Mouse (Mus musculus) G1E (cell line): Measurements from ENCODE around the gene Zbtb45. TPM values are rescaled to one million over a fixed set of nuclear protein-coding genes. Genes with fewer than 3 reads are reported as not detected.

Experiments
- ATAC-seq: 2 replicates; pipeline ENCODE4 v1.8.0; 2016; ENCODE audit warnings: mild to moderate bottlenecking; ENCODE audit not compliant: insufficient number of reproducible peaks, poor library complexity, low FRiP score, severe bottlenecking; ENCODE audit errors: extremely low read depth
- DNase-seq: peaks from one replicate; pipeline ENCODE4 v3.0.0; 2012; ENCODE audit warnings: low spot score
- H3K27me3 ChIP-seq: 2 replicates; pipeline ENCODE4 v1.6.1; 2012; ENCODE audit warnings: mild to moderate bottlenecking, low read length, inconsistent platforms; ENCODE audit not compliant: insufficient read depth
- H3K36me3 ChIP-seq: replicated peaks from 2 replicates; pipeline ENCODE3; 2012; ENCODE audit warnings: mild to moderate bottlenecking, inconsistent platforms
- H3K4me1 ChIP-seq: 2 replicates; pipeline ENCODE4 v1.6.1; 2012; ENCODE audit warnings: low read depth, low read length, inconsistent platforms, mixed read lengths; ENCODE audit not compliant: insufficient read depth
- H3K4me3 ChIP-seq: 2 replicates; pipeline ENCODE4 v1.5.1; 2012; ENCODE audit warnings: low read depth, mild to moderate bottlenecking, inconsistent platforms, low read length, moderate library complexity, mixed read lengths
- H3K9me3 ChIP-seq: replicated peaks from 2 replicates; pipeline ENCODE4 v1.6.1; 2012; ENCODE audit warnings: inconsistent platforms
- CTCF ChIP-seq: IDR thresholded peaks from 2 replicates; pipeline ENCODE4 v1.5.1; 2012; ENCODE audit warnings: low read depth, low read length, inconsistent platforms, mixed read lengths
- GATA1 ChIP-seq: IDR thresholded peaks from 2 replicates; pipeline ENCODE4 v1.6.1; 2012; ENCODE audit warnings: borderline replicate concordance, low read length, inconsistent platforms, mixed read lengths
- GATA2 ChIP-seq: IDR thresholded peaks from 2 replicates; pipeline ENCODE4 v1.6.1; 2012; ENCODE audit warnings: low read depth, low read length, inconsistent platforms, borderline replicate concordance
- POLR2AphosphoS5 ChIP-seq: IDR thresholded peaks from 2 replicates; pipeline ENCODE4 v1.6.1; 2012; ENCODE audit warnings: low read depth, low read length, inconsistent platforms; ENCODE audit not compliant: insufficient replicate concordance
- TAL1 ChIP-seq: conservative IDR thresholded peaks from 2 replicates; pipeline ENCODE4 v1.6.1; 2012; ENCODE audit warnings: low read depth, low read length, inconsistent platforms, mixed read lengths
- polyA plus RNA-seq: library from polyadenylated mRNA; stranded (reverse); fragments of >175 nt; gene quantifications from 2 replicates; pipeline ENCODE4 v1.2.3, GENCODE M21; 2012
- total RNA-seq, 2 experiments: library from RNA; stranded (forward) in 1 of 2; stranded (reverse) in 1 of 2; fragments of 200-1000 nt in 1 of 2; fragments of >200 nt in 1 of 2; fragmentation: Nextera tagmentation in 1 of 2; gene quantifications; 2 replicates each; pipeline ENCODE4 v1.2.3; 2014 to 2017

The Zbtb45 gene
- total and polyA plus RNA-seq, 3 experiments, result 9.0 to 99.1 (median 9.6) TPM

GRCm38 (mm10) chr7:12959718-12960117 lies 50.1 kb downstream of the Zbtb45 start:
- no peaks in the 10 kb centered on the region for H3K36me3 ChIP-seq
- no peak for TF ChIP-seq TAL1
- no peak for TF ChIP-seq GATA2
- TF ChIP-seq CTCF, result no peak
- peaks cover 6% of the 10 kb centered on the region for H3K27me3 ChIP-seq
- ATAC-seq (no peak), DNase-seq (no peak)
- H3K4me1 ChIP-seq, result peaks cover 7% of the 10 kb centered on the region
- H3K4me3 ChIP-seq, result no peak overlapping the region
- no peaks in the 10 kb centered on the region for H3K9me3 ChIP-seq

DNA sequence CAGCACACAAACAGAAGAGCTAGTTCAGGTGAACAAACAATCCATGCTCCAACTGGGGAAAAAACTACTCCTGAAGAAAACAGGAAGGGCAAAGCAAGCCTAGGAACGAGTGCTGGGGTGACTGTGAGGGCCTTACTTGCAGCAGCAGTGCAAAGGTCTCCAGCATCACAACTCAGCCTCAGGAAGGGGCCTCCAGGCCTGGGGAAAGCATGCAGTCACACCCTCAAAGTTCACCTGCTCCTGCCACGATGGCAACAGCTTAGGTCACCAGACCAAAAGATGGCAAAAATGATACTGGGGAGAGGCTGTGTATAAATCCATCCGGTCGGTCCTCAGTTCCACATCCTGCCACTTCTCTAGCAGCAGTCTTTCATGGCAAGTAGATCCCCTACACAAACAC lies 50.9 kb downstream of the Zbtb45 start:
- TF ChIP-seq GATA2 (no peak), TAL1 (no peak), POLR2AphosphoS5 (no peak), GATA1 (no peak), CTCF (no peak)
- DNase-seq, result no peak
- H3K9me3 ChIP-seq, result no peaks in the 10 kb centered on the region
- H3K27me3 ChIP-seq, result peaks cover 6% of the 10 kb centered on the region
- ATAC-seq, result no peak
- H3K4me3 ChIP-seq, result no peak overlapping the region
- H3K4me1 ChIP-seq, result peaks cover 7% of the 10 kb centered on the region
- H3K36me3 ChIP-seq, result no peaks in the 10 kb centered on the region

DNA sequence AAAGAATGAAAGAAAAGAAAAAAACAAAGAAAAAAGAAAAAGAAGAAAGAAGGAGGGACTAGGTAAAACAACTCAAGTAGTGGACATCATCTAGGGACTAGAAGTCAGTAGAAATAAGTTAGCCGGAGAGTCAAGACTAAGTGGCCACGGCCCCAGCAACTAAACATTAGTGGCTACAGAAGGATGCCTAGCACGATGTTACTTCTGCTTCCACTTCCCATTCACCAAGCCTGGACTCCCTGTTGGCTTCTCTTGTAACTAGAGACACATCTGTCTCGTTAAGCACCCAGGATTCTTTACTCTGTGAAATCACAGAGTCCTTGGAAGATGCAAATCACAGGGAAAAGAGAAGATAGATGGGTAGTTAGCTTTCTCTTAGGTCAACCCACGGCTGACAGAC lies 52.3 kb downstream of the Zbtb45 start:
- ATAC-seq (no peak), DNase-seq (no peak)
- H3K27me3 ChIP-seq, result peaks cover 6% of the 10 kb centered on the region
- H3K4me1 ChIP-seq, result peaks cover 7% of the 10 kb centered on the region
- no peaks in the 10 kb centered on the region for H3K36me3 ChIP-seq
- H3K4me3 ChIP-seq, result no peak overlapping the region
- no peaks in the 10 kb centered on the region for H3K9me3 ChIP-seq
- TF ChIP-seq GATA2, result no peak
- TF ChIP-seq POLR2AphosphoS5, result no peak

DNA sequence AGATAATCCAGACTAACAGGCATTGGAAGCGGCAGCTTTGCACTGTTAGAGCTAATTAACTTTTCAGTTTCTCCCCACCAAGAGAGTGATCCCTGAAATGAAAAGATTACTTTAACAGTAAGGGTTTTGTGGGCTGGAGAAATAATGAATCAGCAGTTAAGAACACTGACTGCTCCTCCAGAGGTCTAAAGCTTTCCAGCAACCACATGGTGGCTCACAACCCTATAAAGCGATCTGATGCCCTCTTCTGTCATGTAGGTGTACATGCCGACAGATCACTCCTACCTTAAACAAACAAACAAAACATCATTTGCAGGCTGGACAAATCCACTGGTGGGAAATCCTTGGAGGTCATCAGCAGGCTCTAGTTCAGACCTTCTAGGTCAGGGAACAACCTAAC lies 54.9 kb downstream of the Zbtb45 start:
- peak; percentile 34; the same call in 1 of the 2 replicates for ATAC-seq
- TF ChIP-seq GATA1 (no peak), POLR2AphosphoS5 (no peak), TAL1 (no peak), CTCF (no peak), GATA2 (no peak)
- no peak for DNase-seq
- H3K36me3 ChIP-seq, result no peaks in the 10 kb centered on the region
- H3K4me3 ChIP-seq, result no peak overlapping the region
- H3K9me3 ChIP-seq, result no peaks in the 10 kb centered on the region
- peaks cover 6% of the 10 kb centered on the region for H3K27me3 ChIP-seq
- peaks cover 4% of the 10 kb centered on the region for H3K4me1 ChIP-seq

Other genes starting within 250 kb of the Zbtb45 start
- not detected in 2 replicates for gene Zscan18, start 206.4 kb downstream of the Zbtb45 start, total RNA-seq (2014; fragmentation: Nextera tagmentation)
- 0.12 and 0.22 TPM in 2 replicates for gene Zscan18, start 206.4 kb downstream of the Zbtb45 start, total RNA-seq (2017)
- gene Zscan18, start 206.4 kb downstream of the Zbtb45 start, polyA plus RNA-seq, result not detected in 2 replicates
- 25.6 and 27.4 TPM in 2 replicates for gene Zfp329, start 191.2 kb downstream of the Zbtb45 start, total RNA-seq (2014; fragmentation: Nextera tagmentation)
- 15.5 and 22.2 TPM in 2 replicates for gene Zfp329, start 191.2 kb downstream of the Zbtb45 start, total RNA-seq (2017)
- gene Zfp329, start 191.2 kb downstream of the Zbtb45 start, polyA plus RNA-seq, result 0.27 and 0.33 TPM in 2 replicates
- gene Zfp110, start 175.3 kb downstream of the Zbtb45 start, total RNA-seq (2014; fragmentation: Nextera tagmentation), result 53.1 and 62.7 TPM in 2 replicates
- gene Zfp110, start 175.3 kb downstream of the Zbtb45 start, total RNA-seq (2017), result 58.4 and 59.9 TPM in 2 replicates
- gene Zfp110, start 175.3 kb downstream of the Zbtb45 start, polyA plus RNA-seq, result 2.5 and 3.2 TPM in 2 replicates
- 8.3 and 9.3 TPM in 2 replicates for gene Zfp128, start 128.9 kb downstream of the Zbtb45 start, total RNA-seq (2014; fragmentation: Nextera tagmentation)
- 3.8 and 4.5 TPM in 2 replicates for gene Zfp128, start 128.9 kb downstream of the Zbtb45 start, total RNA-seq (2017)
- gene Zfp128, start 128.9 kb downstream of the Zbtb45 start, polyA plus RNA-seq, result 0.61 and 0.72 TPM in 2 replicates
- gene Zscan22, start 112.2 kb downstream of the Zbtb45 start, total RNA-seq (2014; fragmentation: Nextera tagmentation), result 23.9 and 25.0 TPM in 2 replicates
- gene Zscan22, start 112.2 kb downstream of the Zbtb45 start, total RNA-seq (2017), result 4.1 and 4.5 TPM in 2 replicates
- 2.8 and 3.5 TPM in 2 replicates for gene Zscan22, start 112.2 kb downstream of the Zbtb45 start, polyA plus RNA-seq
- 1,720 and 1,839 TPM in 2 replicates for gene Rps5, start 87.7 kb downstream of the Zbtb45 start, total RNA-seq (2014; fragmentation: Nextera tagmentation)
- gene Rps5, start 87.7 kb downstream of the Zbtb45 start, total RNA-seq (2017), result 880 and 1,074 TPM in 2 replicates
- gene Rps5, start 87.7 kb downstream of the Zbtb45 start, polyA plus RNA-seq, result 1,806 and 2,694 TPM in 2 replicates
- gene Rnf225, start 82.6 kb downstream of the Zbtb45 start, total RNA-seq (2014; fragmentation: Nextera tagmentation), result 0.29 and 0.98 TPM in 2 replicates
- 0.76 and 0.81 TPM in 2 replicates for gene Rnf225, start 82.6 kb downstream of the Zbtb45 start, total RNA-seq (2017)
- 1.0 and 1.3 TPM in 2 replicates for gene Rnf225, start 82.6 kb downstream of the Zbtb45 start, polyA plus RNA-seq
- 3.7 and 5.9 TPM in 2 replicates for gene Zfp324, start 44.2 kb downstream of the Zbtb45 start, total RNA-seq (2014; fragmentation: Nextera tagmentation)
- gene Zfp324, start 44.2 kb downstream of the Zbtb45 start, total RNA-seq (2017), result 6.2 and 7.0 TPM in 2 replicates
- 2.4 and 2.7 TPM in 2 replicates for gene Zfp324, start 44.2 kb downstream of the Zbtb45 start, polyA plus RNA-seq
- 5.9 and 6.1 TPM in 2 replicates for gene Zfp446, start 32.2 kb downstream of the Zbtb45 start, total RNA-seq (2014; fragmentation: Nextera tagmentation)
- 3.7 and 4.0 TPM in 2 replicates for gene Zfp446, start 32.2 kb downstream of the Zbtb45 start, total RNA-seq (2017)
- gene Zfp446, start 32.2 kb downstream of the Zbtb45 start, polyA plus RNA-seq, result 4.1 and 4.6 TPM in 2 replicates
- not detected in 2 replicates for gene Slc27a5, start 11.8 kb downstream of the Zbtb45 start, total RNA-seq (2014; fragmentation: Nextera tagmentation)
- 0.12 and 0.22 TPM in 2 replicates for gene Slc27a5, start 11.8 kb downstream of the Zbtb45 start, total RNA-seq (2017)
- gene Slc27a5, start 11.8 kb downstream of the Zbtb45 start, polyA plus RNA-seq, result not detected in 2 replicates
- gene Trim28, start 10.9 kb downstream of the Zbtb45 start, total RNA-seq (2014; fragmentation: Nextera tagmentation), result 324 and 384 TPM in 2 replicates
- gene Trim28, start 10.9 kb downstream of the Zbtb45 start, total RNA-seq (2017), result 506 and 524 TPM in 2 replicates
- 193 and 221 TPM in 2 replicates for gene Trim28, start 10.9 kb downstream of the Zbtb45 start, polyA plus RNA-seq
- 148 and 163 TPM in 2 replicates for gene Chmp2a, start 24.8 kb upstream of the Zbtb45 start, total RNA-seq (2014; fragmentation: Nextera tagmentation)
- 178 and 188 TPM in 2 replicates for gene Chmp2a, start 24.8 kb upstream of the Zbtb45 start, total RNA-seq (2017)
- 141 and 289 TPM in 2 replicates for gene Chmp2a, start 24.8 kb upstream of the Zbtb45 start, polyA plus RNA-seq
- 250 and 290 TPM in 2 replicates for gene Ube2m, start 28.2 kb upstream of the Zbtb45 start, total RNA-seq (2014; fragmentation: Nextera tagmentation)
- gene Ube2m, start 28.2 kb upstream of the Zbtb45 start, total RNA-seq (2017), result 151 and 162 TPM in 2 replicates
- 150 and 170 TPM in 2 replicates for gene Ube2m, start 28.2 kb upstream of the Zbtb45 start, polyA plus RNA-seq
- not detected in 2 replicates for gene Mzf1, start 44.7 kb upstream of the Zbtb45 start, total RNA-seq (2014; fragmentation: Nextera tagmentation)
- gene Mzf1, start 44.7 kb upstream of the Zbtb45 start, total RNA-seq (2017), result 0.17 and 0.22 TPM in 2 replicates
- gene Mzf1, start 44.7 kb upstream of the Zbtb45 start, polyA plus RNA-seq, result 0.07 and 0.11 TPM in 2 replicates
- not detected in 2 replicates for gene Vmn1r85, start 85.1 kb upstream of the Zbtb45 start, total RNA-seq (2014; fragmentation: Nextera tagmentation)
- gene Vmn1r85, start 85.1 kb upstream of the Zbtb45 start, total RNA-seq (2017), result under 0.01 and 0.44 TPM in 2 replicates
- gene Vmn1r85, start 85.1 kb upstream of the Zbtb45 start, polyA plus RNA-seq, result not detected in 2 replicates
- not detected in 2 replicates for gene Vmn1r86, start 109.9 kb upstream of the Zbtb45 start, total RNA-seq (2014; fragmentation: Nextera tagmentation)
- 0.06 and 0.11 TPM in 2 replicates for gene Vmn1r86, start 109.9 kb upstream of the Zbtb45 start, total RNA-seq (2017)
- gene Vmn1r86, start 109.9 kb upstream of the Zbtb45 start, polyA plus RNA-seq, result not detected in 2 replicates
- not detected in 2 replicates for gene Vmn1r87, start 130.1 kb upstream of the Zbtb45 start, total RNA-seq (2014; fragmentation: Nextera tagmentation)
- 0.12 and 0.60 TPM in 2 replicates for gene Vmn1r87, start 130.1 kb upstream of the Zbtb45 start, total RNA-seq (2017)
- gene Vmn1r87, start 130.1 kb upstream of the Zbtb45 start, polyA plus RNA-seq, result not detected in 2 replicates
- gene Vmn1r88, start 149.5 kb upstream of the Zbtb45 start, total RNA-seq (2014; fragmentation: Nextera tagmentation), result not detected in 2 replicates
- gene Vmn1r88, start 149.5 kb upstream of the Zbtb45 start, total RNA-seq (2017), result 0.06 and 0.22 TPM in 2 replicates
- not detected in 2 replicates for gene Vmn1r88, start 149.5 kb upstream of the Zbtb45 start, polyA plus RNA-seq
- not detected in 2 replicates for gene Vmn1r89, start 203.0 kb upstream of the Zbtb45 start, total RNA-seq (2014; fragmentation: Nextera tagmentation)
- gene Vmn1r89, start 203.0 kb upstream of the Zbtb45 start, total RNA-seq (2017), result 0.27 TPM in 1 of 2 replicates, not detected in the other
- not detected in 2 replicates for gene Vmn1r89, start 203.0 kb upstream of the Zbtb45 start, polyA plus RNA-seq